Mouse (Mus musculus): ENCODE measurements around the gene Nfkbie. TPM values are rescaled to one million over a fixed set of nuclear protein-coding genes. Genes with fewer than 3 reads are reported as not detected.

Nfkbie gene
- polyA plus RNA-seq, 1 experiment from 2014 or later, result 8.3 TPM

DNA sequence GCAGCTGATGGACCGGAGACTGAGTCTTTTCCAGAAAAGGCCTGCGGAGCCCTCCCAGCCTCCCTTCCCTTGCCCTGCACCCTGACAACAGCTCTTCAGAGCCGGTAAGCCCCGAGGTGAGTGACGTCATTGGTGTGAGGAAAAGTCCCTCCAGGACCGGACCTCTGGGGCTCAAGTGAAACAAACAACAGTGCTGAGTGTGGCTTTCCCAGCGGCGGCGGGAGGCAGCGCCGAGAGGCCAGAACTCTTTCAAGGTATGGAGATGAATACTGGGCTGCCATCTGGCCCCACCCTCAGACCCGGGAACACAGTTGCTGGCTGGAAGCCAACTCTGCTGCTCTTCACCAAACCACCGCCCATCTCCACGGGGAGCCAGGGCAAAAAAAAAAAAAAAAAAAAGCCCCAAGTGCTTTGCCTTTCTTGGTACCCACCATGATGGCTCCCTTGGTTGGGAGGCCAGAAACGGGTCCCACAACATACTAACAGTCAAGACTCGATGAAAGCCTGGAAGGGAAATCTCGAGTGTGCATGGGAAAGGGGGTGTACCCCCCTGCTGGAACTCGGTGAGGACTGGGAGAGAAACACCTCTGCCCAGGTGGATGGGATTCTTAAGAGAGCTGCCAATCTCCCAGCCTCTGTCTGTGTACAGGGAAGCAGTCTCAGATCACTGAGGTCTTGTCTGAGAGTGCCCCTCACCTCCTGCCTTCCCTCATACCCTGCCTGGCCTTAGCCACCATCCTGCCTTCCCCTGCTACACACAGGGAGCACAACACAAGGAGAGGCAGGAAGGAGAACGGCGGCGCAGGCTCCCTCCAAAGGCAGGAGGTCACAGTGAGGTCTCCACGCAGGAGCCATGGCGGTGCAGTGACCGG lies 11.3 kb upstream of the Nfkbie start:
- Histone ChIP-seq H3K9ac (0 out of 2 replicates have a peak overlapping the region, but pooled peaks have one; percentile 24), H3K36me3 (peaks cover 8% of the 10 kb centered on the region), H3K4me2 (replicated peaks) (peak overlapping the region; percentile 33), H3K9me3 (no peaks in the 10 kb centered on the region), H3K4me3 (peak overlapping the region; percentile 19), H3K27ac (no peak overlapping the region), H3K27me3 (peaks cover 85% of the 10 kb centered on the region), H3K4me1 (peaks cover 29% of the 10 kb centered on the region)
- ATAC-seq (ENCODE audit: insufficient number of reproducible peaks, insufficient read depth, low FRiP score, low TSS enrichment), result no peak
- 6% methylated on average over 24 of the region's 24 CpGs for WGBS

- peaks cover 29% of the 10 kb centered on the region for H3K4me1 ChIP-seq
- WGBS, result 10% methylated on average over 46 of the region's 46 CpGs
- no peaks in the 10 kb centered on the region for H3K9me3 ChIP-seq
- peak overlapping the region; percentile 19 for H3K4me3 ChIP-seq
- 0 out of 2 replicates have a peak overlapping the region, but pooled peaks have one; percentile 24 for H3K9ac ChIP-seq
- H3K36me3 ChIP-seq, result peaks cover 8% of the 10 kb centered on the region
- ATAC-seq (ENCODE audit: insufficient number of reproducible peaks, insufficient read depth, low FRiP score, low TSS enrichment), result no peak
- peak overlapping the region; percentile 33 for H3K4me2 ChIP-seq (replicated peaks)
- no peak overlapping the region for H3K27ac ChIP-seq
- H3K27me3 ChIP-seq, result peaks cover 79% of the 10 kb centered on the region
Observed at GRCm38 (mm10) chr17:45544873-45545277, 10.6 kb upstream of the Nfkbie start.

- peaks cover 8% of the 10 kb centered on the region for H3K36me3 ChIP-seq
- peak overlapping the region; percentile 33 for H3K4me2 ChIP-seq (replicated peaks)
- no peak overlapping the region for H3K27ac ChIP-seq
- 8% methylated on average over 74 of the region's 74 CpGs for WGBS
- peaks cover 74% of the 10 kb centered on the region for H3K27me3 ChIP-seq
- H3K4me1 ChIP-seq, result peaks cover 34% of the 10 kb centered on the region
- no peaks in the 10 kb centered on the region for H3K9me3 ChIP-seq
- ATAC-seq (ENCODE audit: insufficient number of reproducible peaks, insufficient read depth, low FRiP score, low TSS enrichment), result no peak
- peak overlapping the region; percentile 19 for H3K4me3 ChIP-seq
- peak overlapping the region; percentile 24; the same call in 1 of the 2 replicates for H3K9ac ChIP-seq
Observed at GRCm38 (mm10) chr17:45545278-45545961, 10.1 kb upstream of the Nfkbie start.

DNA sequence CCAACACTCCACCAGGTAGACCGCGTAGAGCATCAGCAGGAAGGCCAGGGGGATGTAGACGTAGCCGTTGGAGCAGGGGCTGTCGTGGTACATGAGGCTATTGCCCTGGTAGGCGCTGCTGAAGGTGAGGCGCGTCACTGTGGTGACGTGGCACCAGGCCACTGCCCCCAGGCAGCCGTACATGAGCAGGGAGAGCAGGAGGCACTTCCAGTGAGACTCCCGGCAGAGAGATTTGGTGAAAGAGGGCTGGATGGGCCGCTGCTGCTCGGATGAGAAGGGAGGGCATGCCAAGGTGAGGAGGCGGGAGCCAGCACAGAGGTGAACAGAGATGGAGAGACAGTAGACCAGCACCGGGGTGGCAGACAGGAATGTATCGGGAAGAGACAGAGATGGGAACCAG lies 8.6 kb upstream of the Nfkbie start:
- Histone ChIP-seq H3K9me3 (no peaks in the 10 kb centered on the region), H3K36me3 (peaks cover 8% of the 10 kb centered on the region), H3K4me3 (0 out of 2 replicates have a peak overlapping the region, but pooled peaks have one; percentile 6), H3K4me1 (peaks cover 34% of the 10 kb centered on the region), H3K9ac (no peak overlapping the region), H3K4me2 (replicated peaks) (no peak overlapping the region), H3K27me3 (peaks cover 65% of the 10 kb centered on the region), H3K27ac (no peak overlapping the region)
- WGBS, result 66% methylated on average over 16 of the region's 16 CpGs
- ATAC-seq (ENCODE audit: insufficient number of reproducible peaks, insufficient read depth, low FRiP score, low TSS enrichment), result no peak

- Histone ChIP-seq H3K27me3 (peaks cover 59% of the 10 kb centered on the region), H3K27ac (no peak overlapping the region), H3K4me3 (peak overlapping the region; percentile 79; the same call in 1 of the 2 replicates), H3K36me3 (peaks cover 8% of the 10 kb centered on the region), H3K4me2 (replicated peaks) (peak overlapping the region; percentile 72), H3K9ac (no peak overlapping the region), H3K9me3 (no peaks in the 10 kb centered on the region), H3K4me1 (peaks cover 34% of the 10 kb centered on the region)
- WGBS, result 79% methylated on average over 5 of the region's 5 CpGs
- no peak for ATAC-seq (ENCODE audit: insufficient number of reproducible peaks, insufficient read depth, low FRiP score, low TSS enrichment)
Observed at GRCm38 (mm10) chr17:45547461-45548190, 7.9 kb upstream of the Nfkbie start.

GRCm38 (mm10) chr17:45548541-45549512 lies 6.7 kb upstream of the Nfkbie start:
- Histone ChIP-seq H3K4me1 (peaks cover 33% of the 10 kb centered on the region), H3K4me3 (peak overlapping the region; percentile 79), H3K4me2 (replicated peaks) (peak overlapping the region; percentile 72), H3K27me3 (peaks cover 50% of the 10 kb centered on the region), H3K9ac (peak overlapping the region; percentile 93), H3K27ac (peak overlapping the region; percentile 83), H3K36me3 (peaks cover 8% of the 10 kb centered on the region), H3K9me3 (no peaks in the 10 kb centered on the region)
- peak; percentile 48 for ATAC-seq (ENCODE audit: insufficient number of reproducible peaks, insufficient read depth, low FRiP score, low TSS enrichment)
- WGBS, result 4% methylated on average over 44 of the region's 68 CpGs

- peaks cover 26% of the 10 kb centered on the region for H3K4me1 ChIP-seq
- H3K27ac ChIP-seq, result peak within 1 kb of the TSS; percentile 83
- H3K27me3 ChIP-seq, result peaks cover 41% of the 10 kb centered on the region
- no peaks in the 10 kb centered on the region for H3K9me3 ChIP-seq
- H3K4me3 ChIP-seq, result peak within 1 kb of the TSS; percentile 79
- peak; percentile 12; the same call in 1 of the 2 replicates for ATAC-seq (ENCODE audit: insufficient number of reproducible peaks, insufficient read depth, low FRiP score, low TSS enrichment)
- 1% methylated on average over 12 of the region's 29 CpGs for WGBS
- peak within 1 kb of the TSS; percentile 72 for H3K4me2 ChIP-seq (replicated peaks)
- H3K36me3 ChIP-seq, result peaks cover 8% of the 10 kb centered on the region
- H3K9ac ChIP-seq, result peak within 1 kb of the TSS; percentile 93
Observed at GRCm38 (mm10) chr17:45549617-45550181, 5.8 kb upstream of the Nfkbie start, which contains the start of gene Tmem151b. Gene Tmem151b, minus strand, starts transcription at chr17:45549677.

DNA sequence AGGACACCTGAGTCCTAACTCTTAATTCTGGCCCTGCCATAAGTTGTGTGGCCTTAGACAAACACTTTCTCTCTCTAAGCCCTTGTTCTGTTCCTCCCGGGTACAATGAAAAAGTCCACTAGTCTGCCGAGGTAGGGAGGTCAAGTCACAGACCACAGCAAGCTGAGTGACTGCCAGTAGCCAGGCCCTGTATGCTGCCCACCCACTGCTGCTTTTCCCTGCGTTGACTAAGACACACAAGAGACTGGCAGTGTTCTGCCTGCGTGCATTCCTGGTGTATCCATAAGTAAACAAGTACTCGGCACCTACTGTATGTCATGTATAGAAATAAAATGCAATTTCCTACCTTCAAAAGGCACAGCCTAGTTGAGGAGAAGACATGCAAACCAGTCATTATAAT lies 5.2 kb upstream of the Nfkbie start:
- H3K27ac ChIP-seq, result no peak overlapping the region
- peaks cover 8% of the 10 kb centered on the region for H3K36me3 ChIP-seq
- peaks cover 35% of the 10 kb centered on the region for H3K27me3 ChIP-seq
- H3K9me3 ChIP-seq, result no peaks in the 10 kb centered on the region
- peak overlapping the region; percentile 93; the same call in 1 of the 2 replicates for H3K9ac ChIP-seq
- no peak for ATAC-seq (ENCODE audit: insufficient number of reproducible peaks, insufficient read depth, low FRiP score, low TSS enrichment)
- H3K4me1 ChIP-seq, result peaks cover 21% of the 10 kb centered on the region
- peak overlapping the region; percentile 79; the same call in 1 of the 2 replicates for H3K4me3 ChIP-seq
- WGBS, result 33% methylated on average over 5 of the region's 5 CpGs
- peak overlapping the region; percentile 72 for H3K4me2 ChIP-seq (replicated peaks)

DNA sequence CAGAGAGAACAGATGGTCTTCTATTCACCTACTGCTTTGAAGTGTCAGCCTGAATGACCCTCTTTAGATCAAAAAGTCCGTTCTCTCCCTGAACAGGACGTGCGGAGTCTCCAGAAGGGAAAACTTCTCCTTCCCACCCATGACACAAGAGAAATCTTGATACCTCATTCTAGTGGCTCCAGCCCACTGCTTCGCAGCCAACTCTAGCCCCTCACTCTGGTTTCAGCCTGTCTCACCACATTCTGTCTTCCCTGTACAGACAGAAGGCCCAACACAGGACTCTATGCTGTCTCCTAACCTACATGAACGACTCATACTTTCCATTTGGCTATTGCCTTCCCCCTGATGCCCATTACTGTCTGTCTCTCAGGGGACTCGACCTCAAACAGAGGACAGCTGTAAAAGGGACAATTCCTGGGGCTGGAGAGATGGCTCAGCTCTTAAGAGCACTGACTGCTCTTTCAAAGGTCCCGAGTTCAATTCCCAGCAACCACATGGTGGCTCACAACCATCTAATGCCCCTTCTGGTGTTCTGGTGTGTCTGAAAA lies 4.2 kb upstream of the Nfkbie start:
- peaks cover 13% of the 10 kb centered on the region for H3K4me1 ChIP-seq
- WGBS, result 46% methylated on average over 7 of the region's 7 CpGs
- H3K9me3 ChIP-seq, result no peaks in the 10 kb centered on the region
- no peak overlapping the region for H3K27ac ChIP-seq
- H3K36me3 ChIP-seq, result peaks cover 4% of the 10 kb centered on the region; the same call in 1 of the 2 replicates
- no peak overlapping the region for H3K9ac ChIP-seq
- H3K4me3 ChIP-seq, result no peak overlapping the region
- no peak overlapping the region for H3K4me2 ChIP-seq (replicated peaks)
- no peak for ATAC-seq (ENCODE audit: insufficient number of reproducible peaks, insufficient read depth, low FRiP score, low TSS enrichment)
- peaks cover 28% of the 10 kb centered on the region for H3K27me3 ChIP-seq

All from embryonic facial prominence, embryonic 12.5 days (tissue).